Mouse (Mus musculus) small intestine, adult 2 months (tissue): ENCODE results near the gene Dlg1. TPM values are rescaled to one million over a fixed set of nuclear protein-coding genes. Genes with fewer than 3 reads are reported as not detected.

Experiments
- H3K27ac ChIP-seq: fragments of 200-500 bp; 2 replicates; pipeline ENCODE4 v1.5.1; 2012; ENCODE audit warnings: low read depth, low read length, control low read depth, inconsistent platforms; ENCODE audit not compliant: insufficient read depth
- H3K27me3 ChIP-seq: fragments of 200-500 bp; 2 replicates; pipeline ENCODE4 v1.6.1; 2012; ENCODE audit warnings: mild to moderate bottlenecking, moderate library complexity, low read length, inconsistent platforms; ENCODE audit not compliant: control insufficient read depth, insufficient read depth
- H3K36me3 ChIP-seq: fragments of 200-500 bp; 2 replicates; pipeline ENCODE4 v1.6.1; 2012; ENCODE audit warnings: mild to moderate bottlenecking, low read length, control low read depth, inconsistent platforms; ENCODE audit not compliant: control insufficient read depth, insufficient read depth
- H3K4me1 ChIP-seq: fragments of 200-500 bp; 2 replicates; pipeline ENCODE4 v1.6.1; 2012; ENCODE audit warnings: low read length, inconsistent platforms, mixed read lengths; ENCODE audit not compliant: control insufficient read depth, insufficient read depth, insufficient read length
- H3K4me3 ChIP-seq: fragments of 200-500 bp; 2 replicates; pipeline ENCODE4 v1.5.1; 2012; ENCODE audit warnings: low read depth, mild to moderate bottlenecking, control low read depth, inconsistent platforms, low read length, moderate library complexity
- CTCF ChIP-seq: fragments of 200-500 bp; IDR thresholded peaks from 2 replicates; pipeline ENCODE4 v1.5.1; 2012; ENCODE audit warnings: low read depth, mild to moderate bottlenecking, control low read depth, inconsistent platforms, low read length, moderate library complexity, mixed read lengths; ENCODE audit not compliant: insufficient replicate concordance, insufficient read length; ENCODE audit errors: extremely low read depth
- POLR2A ChIP-seq: fragments of 200-500 bp; IDR thresholded peaks from 2 replicates; pipeline ENCODE4 v1.6.1; 2012; ENCODE audit warnings: low read depth, mild to moderate bottlenecking, control low read depth, inconsistent platforms, low read length, moderate library complexity
- WGBS: fragments of 180-500 bp; shearing (Covaris S2); methylation state at CpG from one replicate; pipeline ENCODE4 v1.1.7; 2018; 5-methylcytosine and 5-hydroxymethylcytosine counted together
- polyA plus RNA-seq: library from polyadenylated mRNA; depleted of rRNA; stranded (reverse); fragments of >200 nt; gene quantifications from 2 replicates; pipeline ENCODE4 v1.2.3, GENCODE M21; 2012

Gene Dlg1
- polyA plus RNA-seq, 1 experiment, result 7.0 TPM

- H3K4me3 ChIP-seq, result no peak overlapping the region
- no peak for TF ChIP-seq CTCF
- TF ChIP-seq POLR2A, result no peak
- WGBS, result 71% methylated on average over 2 of the region's 2 CpGs
- no peaks in the 10 kb centered on the region for H3K27me3 ChIP-seq
- no peak overlapping the region for H3K27ac ChIP-seq
- H3K4me1 ChIP-seq, result no peaks in the 10 kb centered on the region; the same call in 1 of the 2 replicates
- no peaks in the 10 kb centered on the region for H3K36me3 ChIP-seq
Measured at GRCm38 (mm10) chr16:31655531-31655930, 7.7 kb upstream of the Dlg1 start.

- no peaks in the 10 kb centered on the region for H3K27me3 ChIP-seq
- no peak for TF ChIP-seq POLR2A
- no peak for TF ChIP-seq CTCF
- no peaks in the 10 kb centered on the region for H3K36me3 ChIP-seq
- 42% methylated on average over 2 of the region's 2 CpGs for WGBS
- H3K27ac ChIP-seq, result no peak overlapping the region
- H3K4me1 ChIP-seq, result peaks cover 3% of the 10 kb centered on the region; the same call in 1 of the 2 replicates
- no peak overlapping the region for H3K4me3 ChIP-seq
Measured at GRCm38 (mm10) chr16:31657502-31657901, 5.7 kb upstream of the Dlg1 start.

- WGBS, result 39% methylated on average over 6 of the region's 6 CpGs
- H3K36me3 ChIP-seq, result no peaks in the 10 kb centered on the region
- H3K4me3 ChIP-seq, result no peak overlapping the region
- peaks cover 5% of the 10 kb centered on the region; the same call in 1 of the 2 replicates for H3K4me1 ChIP-seq
- no peaks in the 10 kb centered on the region for H3K27me3 ChIP-seq
- TF ChIP-seq POLR2A (no peak), CTCF (no peak)
- no peak overlapping the region for H3K27ac ChIP-seq
Measured at GRCm38 (mm10) chr16:31658539-31659334, 4.5 kb upstream of the Dlg1 start.

- 82% methylated on average over 5 of the region's 5 CpGs for WGBS
- no peak overlapping the region for H3K27ac ChIP-seq
- no peaks in the 10 kb centered on the region for H3K36me3 ChIP-seq
- H3K27me3 ChIP-seq, result no peaks in the 10 kb centered on the region
- TF ChIP-seq POLR2A, result no peak
- no peak for TF ChIP-seq CTCF
- H3K4me1 ChIP-seq, result peaks cover 5% of the 10 kb centered on the region; the same call in 1 of the 2 replicates
- H3K4me3 ChIP-seq, result no peak overlapping the region
Measured at GRCm38 (mm10) chr16:31659453-31659852, 3.8 kb upstream of the Dlg1 start.

DNA sequence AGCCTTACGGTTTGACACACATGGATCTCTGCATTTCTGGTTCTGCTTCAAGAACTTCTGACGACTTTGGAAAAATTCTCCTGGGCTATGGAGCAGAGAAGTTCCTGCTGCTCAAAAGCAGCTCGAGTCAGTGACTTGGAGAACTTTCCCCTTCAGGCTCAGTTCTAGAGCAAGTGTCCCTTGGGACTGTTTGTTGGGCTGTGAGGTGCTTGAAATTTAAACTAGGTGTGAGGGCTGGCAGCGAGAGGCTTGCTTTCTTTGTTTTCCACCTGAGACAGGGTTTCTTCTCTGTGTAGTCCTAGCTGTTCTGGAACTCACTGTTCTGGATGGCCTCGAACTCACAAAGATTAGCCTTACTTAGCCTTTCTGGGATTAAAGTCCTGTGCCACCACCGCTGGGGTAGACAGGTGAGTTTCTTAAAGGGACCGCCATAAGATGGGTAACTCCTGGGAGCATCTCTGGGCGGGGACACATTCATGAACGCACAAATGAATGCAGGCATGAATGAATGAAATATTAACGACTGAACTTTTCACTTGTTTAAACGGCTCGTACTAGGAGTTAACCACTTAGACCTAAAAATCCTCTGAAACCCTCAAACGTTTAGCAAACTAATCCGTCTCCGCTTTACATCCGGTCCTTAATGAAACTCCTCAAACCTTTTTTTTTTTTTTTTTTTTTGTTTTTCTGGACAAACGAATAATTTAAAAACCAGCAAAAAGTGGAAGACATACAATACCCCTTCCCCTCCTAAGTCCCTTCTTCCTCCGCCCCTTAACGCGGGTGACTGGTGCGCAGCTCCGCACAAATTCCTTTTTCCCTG, 476 bp upstream of the Dlg1 start:
- WGBS, result 10% methylated on average over 22 of the region's 22 CpGs
- no peak for TF ChIP-seq POLR2A
- TF ChIP-seq CTCF, result no peak
- H3K4me1 ChIP-seq, result peaks cover 7% of the 10 kb centered on the region
- no peaks in the 10 kb centered on the region for H3K27me3 ChIP-seq
- peak overlapping the region; percentile 85 for H3K27ac ChIP-seq
- peaks cover 9% of the 10 kb centered on the region for H3K36me3 ChIP-seq
- H3K4me3 ChIP-seq, result peak overlapping the region; percentile 100

DNA sequence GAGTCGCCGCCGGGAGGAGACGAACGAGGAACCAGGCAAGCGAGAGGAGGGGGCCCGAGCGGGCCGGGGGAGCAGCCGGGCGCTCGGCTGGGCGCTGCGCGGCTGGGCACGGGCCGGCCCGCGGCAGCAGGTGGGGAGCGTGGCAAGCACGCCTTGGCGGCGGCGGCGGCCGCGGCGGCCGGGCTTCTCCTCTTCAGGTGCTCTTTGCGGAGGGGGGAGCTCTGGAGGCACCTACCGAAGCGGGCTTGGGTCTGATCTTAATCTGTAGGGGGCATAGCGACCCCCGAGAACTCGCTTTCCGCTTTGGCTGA, 999 bp downstream of the Dlg1 start:
- TF ChIP-seq POLR2A, result no peak
- TF ChIP-seq CTCF, result 0 out of 2 replicates have a peak, but pooled peaks have one; percentile 4
- under 1% methylated on average over 35 of the region's 36 CpGs for WGBS
- H3K4me1 ChIP-seq, result peaks cover 7% of the 10 kb centered on the region
- peak overlapping the region; percentile 100 for H3K4me3 ChIP-seq
- H3K27me3 ChIP-seq, result no peaks in the 10 kb centered on the region
- H3K36me3 ChIP-seq, result peaks cover 12% of the 10 kb centered on the region
- peak overlapping the region; percentile 66 for H3K27ac ChIP-seq

DNA sequence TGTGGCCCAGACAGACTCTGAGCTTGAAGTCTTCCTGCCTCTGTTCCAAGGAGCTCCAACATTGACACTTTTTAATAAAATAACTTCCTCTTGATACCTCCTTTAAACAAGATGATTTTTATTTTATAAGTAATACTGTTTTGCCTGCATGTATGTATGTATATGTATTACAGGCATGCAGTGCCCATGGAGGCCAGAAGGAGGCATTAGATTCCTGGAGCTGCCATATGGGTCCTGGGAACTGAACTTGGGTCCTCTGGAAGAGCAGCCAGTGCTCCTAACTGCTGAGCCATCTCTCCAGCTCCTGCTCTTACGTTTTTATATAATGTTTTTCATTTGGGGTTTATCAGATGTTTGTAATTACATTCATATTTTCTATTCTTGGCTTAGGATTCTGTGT, 9.0 kb downstream of the Dlg1 start:
- Histone ChIP-seq H3K27ac (no peak overlapping the region), H3K27me3 (no peaks in the 10 kb centered on the region), H3K4me1 (peaks cover 2% of the 10 kb centered on the region; the same call in 1 of the 2 replicates), H3K36me3 (peaks cover 25% of the 10 kb centered on the region), H3K4me3 (no peak overlapping the region)
- 87% methylated on average over 1 of the region's 1 CpGs for WGBS
- TF ChIP-seq POLR2A, result no peak
- 0 out of 2 replicates have a peak, but pooled peaks have one; percentile 9 for TF ChIP-seq CTCF
